Mouse (Mus musculus) gastrocnemius, adult 2 months (tissue): ENCODE data around the gene Dbf4. TPM values are rescaled to one million over a fixed set of nuclear protein-coding genes. Genes with fewer than 3 reads are reported as not detected.

ENCODE experiments used
- DNase-seq: peaks from one replicate; pipeline ENCODE4 v3.0.0; 2022
- H3K27ac ChIP-seq: fragments of 200-600 bp; 2 replicates; pipeline ENCODE4 v1.8.1; 2022; ENCODE audit warnings: mild to moderate bottlenecking
- H3K4me3 ChIP-seq: fragments of 200-600 bp; 2 replicates; pipeline ENCODE4 v1.8.1; 2022; ENCODE audit warnings: mild to moderate bottlenecking, moderate library complexity
- CTCF ChIP-seq: fragments of 200-600 bp; IDR thresholded peaks from 2 replicates; pipeline ENCODE4 v1.8.1; 2022; ENCODE audit warnings: antibody characterized with exemption, mild to moderate bottlenecking, moderate library complexity
- intact Hi-C: fragments of 180-260 bp; cut with DNase I; formaldehyde crosslinking; loops from one replicate; pipeline ENCODE4 v1.15.1; 2025
- total RNA-seq, 2 experiments: library from RNA; stranded (reverse); gene quantifications; 2 replicates each; pipeline ENCODE4 v1.2.3; 2021

Dbf4 gene
- total RNA-seq, 2 experiments from 2014 or later = 0.36 to 0.79 TPM

- peak; percentile 9; the same call in 1 of the 2 replicates for TF ChIP-seq CTCF
- Histone ChIP-seq H3K4me3 (no peak overlapping the region), H3K27ac (no peak overlapping the region)
- intact Hi-C loops = no loop called here
- DNase-seq = no peak
Measured at GRCm38 (mm10) chr5:8408746-8409145, 13.8 kb downstream of the Dbf4 start.

- no peak for DNase-seq
- Histone ChIP-seq H3K27ac (no peak overlapping the region), H3K4me3 (no peak overlapping the region)
- intact Hi-C loops = no loop called here
- no peak for TF ChIP-seq CTCF
Measured at GRCm38 (mm10) chr5:8397587-8398249, 24.8 kb downstream of the Dbf4 start.

GRCm38 (mm10) chr5:8393891-8394583 lies 28.5 kb downstream of the Dbf4 start:
- no peak overlapping the region for H3K27ac ChIP-seq
- TF ChIP-seq CTCF = no peak
- intact Hi-C loops = no loop called here
- no peak for DNase-seq
- no peak overlapping the region for H3K4me3 ChIP-seq

GRCm38 (mm10) chr5:8374297-8374906 lies 48.1 kb downstream of the Dbf4 start:
- DNase-seq = no peak
- H3K27ac ChIP-seq = no peak overlapping the region
- no peak overlapping the region for H3K4me3 ChIP-seq
- intact Hi-C loops = no loop called here
- TF ChIP-seq CTCF = no peak

GRCm38 (mm10) chr5:8373415-8373814 lies 49.1 kb downstream of the Dbf4 start:
- Histone ChIP-seq H3K27ac (no peak overlapping the region), H3K4me3 (no peak overlapping the region)
- no peak for DNase-seq
- no peak for TF ChIP-seq CTCF
- intact Hi-C loops = no loop called here

GRCm38 (mm10) chr5:8368781-8369180 lies 53.7 kb downstream of the Dbf4 start:
- TF ChIP-seq CTCF = no peak
- Histone ChIP-seq H3K4me3 (no peak overlapping the region), H3K27ac (no peak overlapping the region)
- intact Hi-C loops = loop anchor here (5.0 to 10.0 kb wide), 2 partner anchors 54 to 204 kb away; partner anchors contain the start of genes Dbf4 and Slc25a40
- DNase-seq = no peak

GRCm38 (mm10) chr5:8368328-8368692 lies 54.2 kb downstream of the Dbf4 start:
- H3K27ac ChIP-seq = peak overlapping the region; percentile 76; the same call in 1 of the 2 replicates
- H3K4me3 ChIP-seq = peak overlapping the region; percentile 85
- TF ChIP-seq CTCF = no peak
- intact Hi-C loops = loop anchor here (5.0 to 10.0 kb wide), 2 partner anchors 54 to 204 kb away; partner anchors contain the start of genes Dbf4 and Slc25a40
- no peak for DNase-seq

GRCm38 (mm10) chr5:8367614-8368327 lies 54.7 kb downstream of the Dbf4 start, which contains the start of gene Adam22:
Gene Adam22 (minus strand): TSS chr5:8368160.
- peak; percentile 23; the same call in 1 of the 2 replicates for TF ChIP-seq CTCF
- Histone ChIP-seq H3K4me3 (peak within 1 kb of the TSS; percentile 85), H3K27ac (peak within 1 kb of the TSS; percentile 76)
- intact Hi-C loops = loop anchor here (5.0 to 10.0 kb wide), 2 partner anchors 55 to 203 kb away; partner anchors contain the start of genes Dbf4 and Slc25a40
- peak; percentile 91 for DNase-seq

- peak; percentile 23 for DNase-seq
- TF ChIP-seq CTCF = no peak
- Histone ChIP-seq H3K4me3 (peak overlapping the region; percentile 85), H3K27ac (peak overlapping the region; percentile 24; the same call in 1 of the 2 replicates)
- intact Hi-C loops = loop anchor here (5.0 to 10.0 kb wide), 2 partner anchors 55 to 202 kb away; partner anchors contain the start of genes Dbf4 and Slc25a40
Measured at GRCm38 (mm10) chr5:8366771-8367613, 55.5 kb downstream of the Dbf4 start.

GRCm38 (mm10) chr5:8362361-8362760 lies 60.2 kb downstream of the Dbf4 start:
- Histone ChIP-seq H3K27ac (no peak overlapping the region), H3K4me3 (no peak overlapping the region)
- no peak for DNase-seq
- intact Hi-C loops = loop anchor here (10.0 kb wide), 1 partner anchor 198 kb away; no protein-coding TSS in a partner anchor
- TF ChIP-seq CTCF = peak; percentile 29; the same call in 1 of the 2 replicates

- no peak for DNase-seq
- TF ChIP-seq CTCF = no peak
- intact Hi-C loops = no loop called here
- Histone ChIP-seq H3K27ac (peak overlapping the region; percentile 53), H3K4me3 (no peak overlapping the region)
Measured at GRCm38 (mm10) chr5:8357677-8358076, 64.8 kb downstream of the Dbf4 start.
